Mouse (Mus musculus) embryonic fibroblast, embryonic 13.5 days (primary cell): Measurements from ENCODE around the gene Syce3.

Source experiments
- CTCF ChIP-seq: IDR thresholded peaks from 2 replicates; pipeline ENCODE4 v1.5.1; 2011; ENCODE audit warnings: mild to moderate bottlenecking, control low read depth, low read length, moderate library complexity, borderline replicate concordance; ENCODE audit not compliant: insufficient read depth
- POLR2A ChIP-seq: IDR thresholded peaks from 2 replicates; pipeline ENCODE4 v1.6.1; 2011; ENCODE audit warnings: low read depth, mild to moderate bottlenecking, control low read depth, low read length, moderate library complexity

DNA sequence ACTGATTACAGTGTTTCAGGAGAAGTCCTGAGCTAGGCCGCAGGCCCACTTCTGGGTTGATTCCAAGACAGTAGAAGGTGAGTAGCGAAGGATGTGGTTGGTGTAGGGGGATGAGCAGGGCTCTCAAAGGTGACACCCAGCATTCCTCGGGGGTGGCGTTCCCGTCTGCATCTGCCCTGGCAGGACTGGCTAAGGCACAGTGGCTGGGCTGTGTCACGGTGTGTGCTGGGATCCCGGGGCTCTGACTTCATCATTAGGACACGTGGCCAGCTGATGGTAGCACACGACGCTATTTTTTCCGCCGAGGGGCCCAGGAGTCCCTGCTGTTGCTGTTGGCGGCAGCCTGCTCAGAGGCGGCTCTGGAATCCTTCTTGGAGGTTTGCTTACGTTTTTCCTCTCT lies 59.0 kb downstream of the Syce3 start:
- TF ChIP-seq CTCF, result no peak
- TF ChIP-seq POLR2A, result no peak
